Mouse (Mus musculus) retina, adult 2 months (tissue): Measurements from ENCODE around the gene Wasf1.

ENCODE experiments used
- DNase-seq: peaks from one replicate; pipeline ENCODE4 v3.0.0-alpha.2; 2012; ENCODE audit warnings: low read depth, low spot score

The Wasf1 gene

DNA sequence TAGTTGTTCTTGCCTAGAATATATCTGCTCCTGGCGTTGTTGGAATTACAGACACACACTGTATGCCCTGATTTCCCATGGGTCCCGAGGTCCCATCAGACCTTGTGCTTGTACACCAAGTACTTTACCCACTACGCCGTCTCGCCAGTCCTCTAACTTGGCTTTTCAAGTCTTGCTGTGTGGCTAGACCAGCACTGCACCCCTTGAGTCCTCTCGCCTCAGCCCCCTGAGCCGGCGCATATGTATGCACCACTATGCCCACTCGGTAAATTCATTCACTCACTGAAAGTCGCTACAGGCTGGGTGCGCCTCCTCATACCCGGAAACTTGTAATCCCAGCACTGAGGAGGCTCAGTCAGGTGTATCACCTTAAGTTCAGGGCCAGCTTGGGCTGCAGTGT lies 12.5 kb downstream of the Wasf1 start:
- no peak for DNase-seq

DNA sequence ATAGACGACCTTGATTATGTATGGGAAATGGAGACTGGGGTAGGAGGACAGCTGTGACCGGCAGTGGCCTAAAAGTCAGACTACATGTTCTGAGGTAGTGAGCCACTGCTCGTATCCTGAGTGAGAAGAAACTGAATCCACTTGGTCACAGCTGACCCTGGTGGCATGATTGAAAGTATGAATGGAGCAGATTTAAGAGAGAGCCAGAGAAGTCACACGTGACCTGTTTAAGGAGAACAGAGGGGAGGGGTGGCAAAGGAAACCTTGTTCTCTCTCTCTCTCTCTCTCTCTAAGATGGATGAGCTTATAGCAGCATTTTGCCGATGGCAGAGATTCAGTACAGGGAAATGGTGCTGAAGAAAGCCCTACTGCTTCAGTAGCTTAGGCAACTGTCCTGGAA lies 13.4 kb downstream of the Wasf1 start:
- peak; percentile 29 for DNase-seq

DNA sequence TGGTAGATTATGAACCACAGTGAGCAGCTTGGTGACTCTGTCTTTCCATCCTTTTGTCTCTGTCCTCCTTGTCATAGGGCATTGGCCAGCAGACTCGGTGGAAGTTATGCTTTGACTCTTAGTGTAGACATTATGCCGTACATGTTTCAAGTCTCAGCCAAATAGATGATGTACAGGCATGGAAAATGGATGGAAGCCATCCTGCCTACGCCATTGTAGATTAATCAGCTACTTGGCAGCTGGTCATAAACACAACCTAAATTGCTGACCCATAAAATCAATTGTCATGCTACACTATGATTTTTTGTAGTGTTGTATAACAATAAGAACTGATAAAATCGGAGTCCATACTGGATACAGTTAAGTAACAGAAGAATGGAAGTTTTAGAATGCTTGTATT lies 18.5 kb downstream of the Wasf1 start:
- DNase-seq, result no peak

DNA sequence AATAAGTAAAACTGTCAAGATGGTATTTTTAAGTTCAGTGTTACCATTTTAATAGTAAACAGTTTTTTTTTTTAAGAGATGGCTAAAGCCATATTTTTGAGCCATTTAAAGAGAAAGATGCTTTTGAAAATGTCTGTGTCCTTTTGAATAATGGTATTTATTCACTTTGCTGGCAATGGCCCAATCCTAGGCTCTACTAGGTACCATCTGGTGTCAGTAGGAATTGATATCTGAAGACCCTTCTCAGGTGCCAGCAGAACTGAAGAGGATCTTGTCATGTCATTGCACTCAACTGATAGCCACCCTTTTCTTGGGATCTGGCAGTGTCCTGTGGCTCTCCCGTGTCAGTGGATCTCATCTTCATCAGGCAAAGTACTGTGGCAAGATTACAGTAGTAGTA lies 22.9 kb downstream of the Wasf1 start:
- no peak for DNase-seq

DNA sequence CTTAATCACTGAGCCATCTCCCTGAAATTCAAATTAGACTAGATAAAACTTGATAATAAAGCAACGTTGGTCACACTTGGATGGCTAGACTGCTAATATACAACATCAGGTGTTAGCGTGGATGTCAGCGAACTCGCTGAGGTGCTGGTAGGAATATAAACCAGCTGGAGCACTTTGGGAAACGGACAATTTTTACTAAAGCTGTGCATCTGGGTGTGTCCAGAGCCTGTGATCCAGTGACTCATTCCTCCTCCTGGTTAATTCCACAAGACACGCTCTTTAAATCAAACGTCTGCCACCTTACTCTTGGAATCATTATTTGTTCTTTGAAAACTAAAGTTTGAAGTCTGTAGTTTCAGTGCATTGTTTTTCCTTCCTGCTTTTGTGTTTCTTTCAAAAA lies 23.5 kb downstream of the Wasf1 start:
- DNase-seq, result no peak

DNA sequence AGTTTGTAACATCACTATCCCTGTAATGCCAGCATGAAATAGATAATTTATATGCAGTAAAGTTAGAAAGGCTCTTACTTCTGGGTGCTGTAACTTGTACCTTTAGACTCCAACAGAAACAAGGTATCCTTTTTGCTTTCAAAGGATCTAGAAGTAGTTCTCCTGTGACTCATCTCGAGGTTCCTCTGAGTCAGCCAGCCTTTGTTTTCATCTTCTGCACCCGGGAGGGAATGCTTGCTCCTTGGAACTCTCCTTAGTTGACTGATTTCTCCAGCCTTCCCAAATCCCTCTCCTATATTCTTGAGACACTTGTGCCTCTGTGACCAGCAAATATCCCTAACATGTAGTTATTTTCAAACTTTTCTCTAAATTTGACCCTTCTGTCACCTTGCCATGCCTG lies 25.3 kb downstream of the Wasf1 start:
- no peak for DNase-seq

DNA sequence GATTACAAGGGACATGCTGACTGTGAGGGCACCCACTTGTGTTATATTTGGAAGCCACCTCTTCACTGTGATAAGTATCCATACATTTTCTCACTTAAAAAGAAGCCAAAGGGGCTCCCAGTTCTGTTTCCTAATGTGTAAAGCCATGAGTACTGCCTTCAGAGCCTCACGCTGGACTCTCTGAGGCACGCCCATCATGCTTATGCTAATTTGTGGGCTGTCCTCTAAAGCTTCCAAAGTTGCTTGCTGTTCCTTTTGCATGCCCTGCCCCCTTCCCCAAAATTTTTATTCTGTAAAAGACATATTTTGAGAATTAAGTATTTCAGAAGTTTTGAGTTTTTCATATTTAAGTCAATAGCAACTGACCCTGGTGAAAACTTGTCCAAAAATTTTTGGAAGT lies 27.5 kb downstream of the Wasf1 start:
- DNase-seq, result no peak

DNA sequence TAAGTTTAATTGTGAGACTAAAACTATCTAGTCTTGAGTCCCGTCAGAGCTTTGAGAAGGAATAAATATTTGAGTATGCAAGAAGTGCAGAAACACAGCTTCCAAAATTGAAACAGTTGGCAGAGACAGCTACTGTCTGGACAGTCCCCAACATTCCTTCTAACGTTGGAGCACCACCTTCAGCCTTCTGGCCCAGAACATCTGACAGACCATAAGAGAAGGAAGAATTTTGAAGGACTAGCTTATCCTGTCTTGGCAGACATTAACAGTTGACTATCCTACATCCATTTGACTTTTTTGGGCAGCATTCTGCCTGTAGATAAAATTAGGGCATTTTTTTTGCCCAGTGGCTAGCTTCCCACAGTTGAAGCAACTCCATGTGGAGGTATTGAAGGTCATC lies 32.0 kb downstream of the Wasf1 start:
- DNase-seq, result no peak

DNA sequence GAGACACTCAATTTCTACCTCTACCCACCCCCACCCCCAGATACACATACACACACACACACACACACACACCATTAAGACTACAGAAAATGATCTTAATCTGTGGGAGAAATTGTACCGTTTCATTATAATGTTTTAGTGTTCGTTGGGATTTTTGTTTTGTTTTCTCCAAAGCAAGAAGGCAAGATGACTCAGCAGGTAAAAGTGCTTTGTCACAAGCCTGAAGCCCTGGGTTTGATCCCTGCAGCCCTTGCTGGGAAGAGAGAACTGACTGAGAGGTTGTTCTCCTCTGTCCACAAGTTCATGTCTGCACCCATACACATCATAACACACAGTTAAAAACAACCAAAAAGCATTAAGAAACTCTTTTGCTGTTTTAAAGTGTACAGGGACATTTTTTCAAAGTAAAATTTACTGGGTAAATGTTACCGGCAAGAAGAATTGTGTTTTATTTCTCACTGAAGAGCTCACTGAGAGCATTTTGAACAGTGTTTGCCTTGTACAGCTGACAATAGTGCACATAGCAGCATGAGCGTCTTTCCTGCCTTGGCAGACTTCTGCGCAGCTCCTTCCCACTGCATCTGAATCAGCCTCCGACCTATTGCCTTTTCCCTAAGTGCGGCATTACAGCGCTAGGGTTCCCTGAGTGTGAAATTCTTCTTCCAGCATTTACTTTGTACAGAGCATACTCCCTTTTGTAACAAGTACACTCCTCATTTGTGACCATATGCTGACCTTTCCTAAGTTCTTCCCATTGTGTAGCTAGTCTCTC lies 35.6 kb downstream of the Wasf1 start:
- no peak for DNase-seq

DNA sequence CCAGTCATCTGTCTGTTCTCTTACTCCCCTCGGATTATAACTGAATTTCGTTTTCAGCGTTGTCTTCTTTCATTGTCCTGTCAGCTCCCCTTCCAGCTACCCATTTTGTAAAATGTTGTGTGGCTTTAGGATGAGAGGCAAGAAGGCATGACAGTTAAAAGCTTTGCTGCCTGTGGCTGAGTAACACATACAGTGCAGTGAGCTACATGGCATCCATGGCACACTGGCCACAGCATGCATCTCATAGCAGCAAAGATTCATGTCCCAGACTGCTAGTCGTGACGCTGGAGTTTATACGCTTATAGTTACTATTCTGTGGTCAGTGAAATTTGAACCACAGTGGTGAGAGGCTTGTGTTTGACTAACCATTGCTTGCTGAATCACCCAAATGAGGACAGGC lies 36.2 kb downstream of the Wasf1 start:
- DNase-seq, result no peak

DNA sequence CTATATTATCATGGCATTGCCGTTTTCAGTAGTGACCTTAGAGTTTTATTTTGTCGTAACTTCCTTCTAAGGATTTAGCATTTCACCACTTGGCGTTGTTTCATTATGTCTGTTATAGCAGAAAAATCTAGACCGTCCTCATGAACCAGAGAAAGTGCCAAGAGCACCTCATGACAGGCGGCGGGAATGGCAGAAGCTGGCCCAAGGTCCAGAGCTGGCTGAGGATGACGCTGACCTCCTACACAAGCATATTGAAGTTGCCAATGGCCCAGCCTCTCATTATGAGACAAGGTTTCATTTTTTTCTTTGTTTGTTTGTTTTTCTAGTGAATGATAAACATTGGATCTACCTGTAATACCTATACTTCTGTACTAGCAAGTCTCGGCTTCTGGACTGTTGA lies 49.7 kb downstream of the Wasf1 start:
- no peak for DNase-seq

DNA sequence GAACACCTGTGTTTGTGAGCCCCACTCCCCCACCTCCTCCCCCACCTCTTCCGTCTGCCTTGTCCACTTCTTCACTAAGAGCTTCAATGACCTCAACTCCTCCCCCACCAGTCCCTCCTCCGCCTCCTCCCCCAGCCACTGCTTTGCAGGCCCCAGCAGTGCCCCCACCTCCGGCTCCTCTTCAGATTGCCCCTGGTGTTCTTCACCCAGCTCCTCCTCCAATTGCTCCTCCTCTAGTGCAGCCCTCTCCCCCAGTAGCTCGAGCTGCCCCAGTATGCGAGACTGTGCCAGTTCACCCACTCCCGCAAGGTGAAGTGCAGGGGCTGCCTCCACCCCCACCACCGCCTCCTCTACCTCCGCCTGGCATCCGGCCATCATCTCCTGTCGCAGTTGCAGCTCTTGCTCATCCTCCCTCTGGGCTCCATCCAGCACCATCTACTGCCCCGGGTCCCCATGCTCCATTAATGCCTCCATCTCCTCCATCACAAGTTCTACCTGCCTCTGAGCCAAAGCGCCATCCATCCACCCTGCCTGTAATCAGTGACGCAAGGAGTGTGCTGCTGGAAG lies 53.0 kb downstream of the Wasf1 start:
- no peak for DNase-seq

DNA sequence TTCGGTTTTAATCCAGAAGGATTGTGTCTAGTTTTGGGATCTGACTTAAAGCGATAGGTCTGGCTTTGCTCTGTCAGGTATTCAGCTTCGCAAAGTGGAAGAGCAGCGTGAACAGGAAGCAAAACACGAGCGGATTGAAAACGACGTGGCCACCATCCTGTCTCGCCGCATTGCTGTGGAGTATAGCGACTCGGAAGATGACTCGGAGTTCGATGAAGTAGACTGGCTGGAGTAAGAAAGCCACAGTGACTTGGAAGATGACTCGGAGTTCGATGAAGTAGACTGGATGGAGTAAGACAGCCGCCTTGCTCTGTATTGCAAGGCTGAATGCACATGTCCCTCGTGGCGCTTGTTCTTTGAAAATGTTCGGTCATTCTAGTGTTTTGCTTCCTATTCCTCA lies 54.3 kb downstream of the Wasf1 start:
- DNase-seq, result peak; percentile 1

DNA sequence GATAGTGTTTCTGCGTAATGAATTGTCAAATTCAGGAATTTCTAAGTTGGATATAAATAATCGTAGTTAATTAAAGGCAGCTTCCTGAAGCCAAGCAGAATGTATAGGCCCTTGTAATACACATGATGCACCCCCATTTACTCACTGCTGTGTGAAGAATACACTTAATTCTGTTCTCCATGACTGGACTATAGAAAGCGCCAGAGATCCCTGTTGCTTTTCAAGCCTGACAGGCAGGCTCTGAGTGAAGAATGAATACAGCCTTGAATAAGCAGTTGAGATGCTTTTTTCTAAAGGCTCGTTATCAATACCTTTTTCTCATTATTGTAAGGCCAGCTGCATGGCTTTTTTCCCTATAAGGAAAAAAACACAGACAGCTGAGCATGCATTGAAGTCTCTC lies 59.4 kb downstream of the Wasf1 start:
- no peak for DNase-seq

DNA sequence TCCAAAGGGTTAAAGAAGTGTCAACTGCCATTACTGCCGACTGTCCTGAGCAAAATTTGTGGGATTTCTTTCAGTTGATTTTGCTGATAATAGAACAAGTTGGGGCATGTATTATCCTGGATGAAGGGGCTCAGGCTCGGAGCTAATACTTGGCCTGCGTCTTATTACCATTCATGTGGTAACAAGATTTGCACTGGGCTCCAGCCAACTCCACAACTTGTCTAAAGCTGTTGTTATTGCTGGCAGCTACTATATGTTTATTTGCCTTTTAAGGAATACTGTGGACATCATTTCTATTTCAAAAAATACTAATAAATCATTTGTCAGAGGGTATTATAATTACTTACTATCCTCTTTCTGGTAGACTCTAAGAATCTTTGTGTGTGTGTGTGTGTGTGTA lies 66.9 kb downstream of the Wasf1 start:
- DNase-seq, result no peak

DNA sequence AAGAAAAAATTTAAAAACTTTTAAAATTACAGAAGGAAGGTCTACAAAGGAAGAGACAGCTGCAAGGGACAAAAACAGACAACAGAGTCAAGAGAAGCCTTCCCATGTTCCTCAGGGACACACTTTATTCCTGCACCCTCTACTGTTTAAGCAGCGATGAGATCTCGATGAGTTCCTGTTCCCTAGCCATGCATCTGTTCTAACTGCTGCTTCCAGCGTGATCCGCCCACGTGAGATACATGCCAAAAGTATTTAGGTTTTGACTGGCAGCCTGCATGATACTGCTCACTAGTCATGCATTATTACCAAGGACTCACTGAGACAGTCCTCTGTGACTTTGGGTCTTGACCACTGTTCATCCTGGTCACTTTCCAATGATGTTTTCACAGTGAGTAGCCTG lies 72.9 kb downstream of the Wasf1 start:
- DNase-seq, result no peak

DNA sequence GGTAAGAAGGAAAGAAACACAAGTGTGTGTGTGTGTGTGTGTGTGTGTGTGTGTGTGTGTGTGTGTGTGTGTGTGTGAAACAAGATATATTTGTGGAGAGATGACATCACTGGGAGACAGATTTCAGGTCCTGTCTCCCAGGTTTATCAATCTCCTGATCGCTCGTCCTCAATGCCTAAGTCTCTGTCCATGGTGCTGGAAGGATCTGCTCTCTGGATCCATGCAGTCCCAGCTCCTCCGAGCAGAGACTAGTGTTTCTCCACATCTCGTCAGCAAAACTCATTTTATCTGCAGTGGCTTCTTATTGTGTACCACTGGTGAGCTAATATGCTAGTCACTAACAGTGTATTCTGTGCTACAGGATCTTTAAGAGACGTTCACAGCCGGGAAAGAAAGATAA lies 78.1 kb downstream of the Wasf1 start:
- DNase-seq, result no peak

DNA sequence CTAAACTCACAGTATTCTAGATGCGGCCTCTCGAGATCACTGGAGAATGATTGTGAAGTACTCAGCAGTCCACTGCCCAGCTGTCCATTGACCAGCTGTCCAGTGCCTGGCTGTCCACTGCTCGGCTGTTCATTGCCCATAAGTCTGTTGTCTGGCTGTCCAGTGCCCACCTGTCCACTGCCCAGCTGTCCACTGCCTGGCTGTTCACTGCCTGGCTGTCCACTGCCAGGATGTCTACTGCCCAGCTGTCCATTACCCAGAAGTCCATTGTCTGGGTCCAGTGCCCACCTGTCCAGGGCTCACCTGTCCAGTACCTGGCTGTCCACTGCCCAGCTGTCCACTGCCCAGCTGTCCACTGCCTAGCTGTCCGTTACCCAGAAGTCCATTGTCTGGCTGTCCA lies 78.7 kb downstream of the Wasf1 start:
- DNase-seq, result no peak

DNA sequence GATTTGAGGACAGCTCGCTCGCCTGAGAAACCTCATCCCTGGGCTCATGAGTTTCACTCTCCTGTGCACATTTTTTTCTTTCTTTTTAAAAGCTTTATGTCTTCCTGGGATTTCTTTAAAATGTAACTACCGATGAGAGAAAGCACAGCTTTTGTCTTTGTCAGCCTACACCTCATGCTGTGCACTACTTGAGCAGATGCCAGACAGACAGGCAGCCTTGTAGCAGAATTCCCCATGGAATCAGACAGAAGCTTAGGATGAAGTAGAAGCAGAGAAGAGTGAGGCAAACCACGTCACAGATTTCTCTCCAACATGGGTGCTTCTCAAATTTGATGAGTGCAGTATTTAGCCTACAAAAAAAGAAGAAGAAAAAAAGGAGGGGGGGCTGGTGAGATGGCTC lies 81.3 kb downstream of the Wasf1 start:
- DNase-seq, result no peak

DNA sequence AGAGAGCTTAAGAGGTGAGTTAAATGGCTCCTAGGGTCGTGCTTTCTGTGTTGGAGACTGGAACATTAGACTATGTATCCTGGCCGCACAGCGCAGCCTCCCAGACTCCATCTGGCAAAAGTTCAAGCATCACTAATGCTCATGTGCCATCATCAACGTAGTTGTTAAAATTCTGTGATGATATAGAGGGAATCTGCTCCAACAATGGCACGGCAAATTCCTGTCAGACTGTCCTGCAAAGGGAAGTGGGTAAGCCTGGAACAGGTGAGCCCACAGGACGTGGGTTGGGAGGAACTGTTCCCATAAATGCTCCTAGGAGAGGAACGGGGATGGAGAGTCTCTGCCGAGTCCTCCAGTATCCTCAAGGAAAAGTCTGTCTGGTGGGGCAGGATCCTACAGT lies 85.3 kb downstream of the Wasf1 start:
- DNase-seq, result no peak

DNA sequence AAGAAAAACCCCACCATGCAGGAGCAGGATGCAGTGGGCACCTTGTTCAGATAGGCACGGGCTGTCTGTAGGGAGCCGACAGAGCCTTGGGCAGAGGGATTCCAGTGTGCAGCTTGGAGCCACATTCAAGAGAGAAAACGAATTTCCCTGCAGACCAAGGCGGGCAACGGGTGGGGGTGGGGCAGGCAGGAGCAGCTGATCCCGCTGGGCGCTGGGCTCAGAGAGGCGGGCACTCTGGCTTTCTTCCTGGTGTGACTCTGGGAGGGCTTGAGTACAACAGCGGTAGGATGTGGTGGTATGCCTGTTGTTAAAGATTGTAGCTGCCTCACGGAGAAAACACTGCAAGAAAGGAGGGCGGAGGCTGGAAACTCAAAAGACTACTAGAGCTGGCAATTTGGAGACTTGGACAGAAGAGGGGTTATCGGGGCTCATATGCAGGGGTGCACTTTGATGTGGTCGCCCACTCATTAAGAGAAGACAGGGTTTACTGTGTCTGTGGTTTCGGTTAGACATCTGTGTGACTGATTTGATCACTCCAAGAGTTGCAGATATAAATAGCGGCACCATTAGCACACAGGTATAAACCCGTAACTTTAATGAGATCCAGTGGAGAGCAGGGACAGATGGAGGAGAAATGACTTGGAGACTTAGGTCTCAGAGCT lies 86.2 kb downstream of the Wasf1 start:
- DNase-seq, result no peak

DNA sequence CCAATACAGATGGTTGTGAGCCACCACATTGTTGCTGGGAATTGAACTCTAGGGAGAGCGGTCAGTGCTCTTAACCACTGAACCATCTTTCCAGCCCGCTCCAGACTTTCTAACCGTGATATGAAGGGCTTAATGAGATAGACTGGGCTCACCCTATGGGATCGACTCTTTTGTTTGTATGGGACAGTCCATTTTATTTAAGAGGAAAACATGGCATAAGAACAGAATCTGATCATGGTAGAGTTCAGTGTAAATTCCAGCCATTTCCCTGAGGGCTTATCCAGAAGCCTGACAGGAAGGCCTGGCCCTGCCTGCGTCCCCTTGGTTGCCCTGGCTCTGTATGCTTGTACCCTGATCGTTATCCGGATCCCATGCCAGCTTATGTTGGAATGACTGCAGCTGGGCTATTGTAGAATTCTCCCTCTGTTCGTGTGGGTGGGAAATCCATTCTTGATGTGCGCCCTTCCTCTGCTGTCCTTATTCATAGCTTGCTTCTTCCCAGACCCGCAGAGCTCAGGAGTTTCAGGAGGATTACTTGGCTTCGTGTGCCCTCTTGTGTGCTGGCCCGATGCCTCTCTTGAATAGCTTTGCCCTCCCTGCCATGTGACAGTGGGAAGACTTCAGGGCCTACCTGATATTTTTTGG lies 87.4 kb downstream of the Wasf1 start:
- no peak for DNase-seq

DNA sequence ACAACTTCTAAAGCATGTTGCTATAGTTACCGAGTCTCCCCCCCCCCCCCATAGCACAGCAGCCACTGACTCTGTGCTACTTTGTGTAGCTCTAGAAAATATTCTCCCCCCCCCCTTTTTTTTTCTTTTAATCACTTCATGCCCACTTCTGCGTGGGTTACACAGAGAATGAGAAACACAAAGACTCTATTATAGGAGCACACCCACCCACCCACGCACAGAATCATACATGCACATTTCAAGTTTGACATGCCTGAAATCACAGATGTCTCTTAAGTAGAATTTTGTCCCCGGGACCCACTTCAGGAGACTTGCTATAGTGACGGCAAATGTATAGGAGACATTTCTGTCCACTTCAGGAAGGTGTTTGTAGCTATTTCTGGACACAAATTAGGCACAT lies 88.0 kb downstream of the Wasf1 start:
- DNase-seq, result no peak
